Mouse (Mus musculus) heart, adult 2 months (tissue): ENCODE results near the gene Tbl3.

ENCODE experiments used
- CTCF ChIP-seq: fragments of 200-600 bp; IDR thresholded peaks from 2 replicates; pipeline ENCODE4 v1.8.1; 2022; ENCODE audit warnings: antibody characterized with exemption, mild to moderate bottlenecking, moderate library complexity
- EP300 ChIP-seq: fragments of 200-500 bp; IDR thresholded peaks from 2 replicates; pipeline ENCODE4 v1.6.1; 2011; ENCODE audit warnings: low read depth, low read length, control low read depth; ENCODE audit not compliant: insufficient read depth
- POLR2A ChIP-seq: fragments of 200-500 bp; IDR thresholded peaks from 2 replicates; pipeline ENCODE4 v1.6.1; 2011; ENCODE audit warnings: mild to moderate bottlenecking, low read depth, low read length, control low read depth; ENCODE audit not compliant: insufficient read depth

- TF ChIP-seq CTCF (no peak), POLR2A (no peak), EP300 (no peak)
These were observed 35.3 kb downstream of the Tbl3 start for GRCm38 (mm10) chr17:24672141-24672540.
